Mouse (Mus musculus) embryonic stem cell, embryonic (primary cell): ENCODE results near the gene Edc3.

Source experiments
- CTCF ChIA-PET, 4 experiments: fragments of 300-600 bp in 2 of 4; fragments of 350-600 bp in 2 of 4; sonication (Branson Sonifier 250); formaldehyde crosslinking; loops; one replicate each; lab custom pipeline; 2022; ENCODE audit warnings: inconsistent platforms in 2 of 4; lab: Charles Lee
- POLR2A ChIA-PET, 4 experiments: fragments of 300-600 bp in 2 of 4; fragments of 350-600 bp in 2 of 4; sonication (Branson Sonifier 250); formaldehyde crosslinking; loops; one replicate each; lab custom pipeline; 2022; ENCODE audit warnings: antibody characterized with exemption in 4 of 4, inconsistent platforms in 1 of 4; lab: Charles Lee

Gene Edc3

DNA sequence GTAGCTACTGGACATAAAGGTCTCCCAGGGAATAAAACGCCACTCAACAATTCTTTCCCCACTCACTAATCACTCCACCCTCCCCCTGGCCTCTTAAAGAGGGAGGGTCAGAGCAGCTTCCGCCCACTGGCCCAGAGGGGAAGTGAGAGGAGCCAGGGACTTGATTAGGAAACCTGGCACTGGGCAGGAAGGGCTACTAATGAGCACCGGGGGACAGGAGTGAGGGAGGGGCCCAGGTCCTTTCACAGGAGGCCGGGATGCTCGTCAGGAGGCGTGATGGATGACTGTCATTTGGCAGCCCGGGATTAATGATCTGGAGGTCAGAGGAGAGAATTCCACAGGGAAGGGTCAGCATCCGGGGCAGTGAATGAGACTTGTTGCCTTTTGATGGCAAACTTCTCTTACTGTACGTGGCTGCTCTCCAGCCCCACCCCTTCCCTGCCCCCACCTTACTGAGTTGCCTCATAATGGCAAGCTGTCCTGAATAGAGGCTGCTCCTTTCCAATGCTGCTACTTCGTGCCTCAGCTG lies 90.4 kb downstream of the Edc3 start:
- ChIA-PET CTCF (interaction anchor here in 1 of 4 experiments (1.0 kb wide), 1 partner anchor 9 kb away, joined by 3 read pairs; no protein-coding TSS in a partner anchor), POLR2A (interaction anchor here in 2 of 4 experiments (1.0 to 1.3 kb wide), 5 partner anchors 8 to 200 kb away, joined by 3 to 6 read pairs (median 4); no protein-coding TSS in a partner anchor)

- ChIA-PET CTCF (interaction anchor here in 2 of 4 experiments (1.3 to 1.5 kb wide), 3 partner anchors 8 to 141 kb away, joined by 3 to 4 read pairs (median 3); no protein-coding TSS in a partner anchor), POLR2A (interaction anchor here (0.5 to 1.7 kb wide), 18 partner anchors 10 to 892 kb away, joined by 3 to 7 read pairs (median 3); partner anchors contain the start of genes Arid3b (in 2 of the 4) and Ppcdc (in 1 of the 4))
These were observed 92.1 kb downstream of the Edc3 start for GRCm38 (mm10) chr9:57800325-57800975.
